Mouse (Mus musculus) Patski (cell line): ENCODE results near the gene 9530003J23Rik. TPM values are rescaled to one million over a fixed set of nuclear protein-coding genes. Genes with fewer than 3 reads are reported as not detected.
"Not testable (repeated sequence)": the region's sequence is repeated elsewhere in the genome, so short reads cannot be mapped to it uniquely, and the experiment has no call there.

Source experiments
- ATAC-seq: fragments of 100-300 bp; one replicate; pipeline ENCODE4 v1.8.0; 2021
- CTCF ChIA-PET: fragments of 350-600 bp; sonication (Branson Sonifier 250); formaldehyde crosslinking; loops from one replicate; lab custom pipeline; 2022; ENCODE audit warnings: inconsistent platforms; lab: Charles Lee
- POLR2A ChIA-PET: fragments of 350-600 bp; sonication (Branson Sonifier 250); formaldehyde crosslinking; loops from one replicate; lab custom pipeline; 2022; ENCODE audit warnings: antibody characterized with exemption, inconsistent platforms; lab: Charles Lee
- DNase-seq: peaks from one replicate; pipeline ENCODE4 v3.0.0-alpha.2; 2011; ENCODE audit warnings: low read depth, low spot score
- H3K27me3 ChIP-seq: fragments of 371-371 bp; one replicate; pipeline ENCODE4 v1.5.1; 2021
- CTCF ChIP-seq: fragments of 100-300 bp; IDR thresholded peaks from one replicate; pipeline ENCODE4 v1.5.1; 2021
- in situ Hi-C: fragments of 300-500 bp; cut with MboI; formaldehyde crosslinking; loops from 3 replicates; pipeline ENCODE4 v1.11.1; 2018; ENCODE audit warnings: low pct_unique_long_range_greater_than_20kb, mixed read lengths
- polyA plus RNA-seq: library from polyadenylated mRNA; unstranded; gene quantifications from one replicate; pipeline ENCODE4 v1.2.3, GENCODE M21; 2021

The 9530003J23Rik gene
- polyA plus RNA-seq, 1 experiment from 2014 or later, result 0.12 TPM

DNA sequence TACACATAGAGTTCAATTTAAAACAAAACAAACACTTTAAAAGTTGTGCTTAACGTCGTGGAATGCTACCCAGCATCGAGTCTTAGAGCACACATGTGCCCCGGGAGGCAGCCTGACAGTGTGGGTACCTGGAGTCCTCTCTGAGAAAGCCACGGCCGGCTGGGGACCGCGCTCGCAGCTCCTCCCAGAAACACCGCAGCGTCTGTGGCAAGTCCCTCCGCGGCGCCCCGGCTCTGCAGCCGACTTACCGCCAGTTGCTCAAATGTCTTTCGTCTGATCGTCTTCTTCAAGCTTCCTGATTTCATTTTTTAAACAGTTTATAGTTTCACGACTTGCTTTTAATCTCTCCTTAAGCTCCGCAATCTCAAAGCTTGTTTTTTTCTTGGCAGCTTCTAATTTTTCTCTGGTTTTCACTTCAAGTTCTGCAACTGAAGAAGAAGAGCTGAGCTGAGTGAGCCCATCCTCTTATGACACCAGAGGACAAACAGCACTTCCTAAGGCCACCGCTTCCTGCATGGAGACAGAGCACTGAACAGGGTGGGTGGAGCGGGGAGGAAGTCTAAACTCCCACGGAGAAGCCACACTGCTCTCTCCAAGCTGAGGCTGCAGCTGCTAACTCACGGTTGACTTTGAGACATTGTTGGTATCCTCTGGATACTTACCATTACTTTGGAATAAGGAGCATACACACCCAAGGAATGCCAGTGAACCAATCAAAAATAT is 22.9 kb downstream of the 9530003J23Rik start:
- DNase-seq, result no peak
- no peaks in the 10 kb centered on the region for H3K27me3 ChIP-seq
- ChIA-PET CTCF (interaction anchor here (0.8 to 2.8 kb wide), 7 partner anchors 11 to 210 kb away, joined by 3 to 8 read pairs (median 4); no protein-coding TSS in a partner anchor), POLR2A (no interaction called here)
- ATAC-seq, result no peak
- no peak for TF ChIP-seq CTCF
- in situ Hi-C loops, result loop anchor here (25.0 kb wide), 1 partner anchor 278 kb away; no protein-coding TSS in a partner anchor

DNA sequence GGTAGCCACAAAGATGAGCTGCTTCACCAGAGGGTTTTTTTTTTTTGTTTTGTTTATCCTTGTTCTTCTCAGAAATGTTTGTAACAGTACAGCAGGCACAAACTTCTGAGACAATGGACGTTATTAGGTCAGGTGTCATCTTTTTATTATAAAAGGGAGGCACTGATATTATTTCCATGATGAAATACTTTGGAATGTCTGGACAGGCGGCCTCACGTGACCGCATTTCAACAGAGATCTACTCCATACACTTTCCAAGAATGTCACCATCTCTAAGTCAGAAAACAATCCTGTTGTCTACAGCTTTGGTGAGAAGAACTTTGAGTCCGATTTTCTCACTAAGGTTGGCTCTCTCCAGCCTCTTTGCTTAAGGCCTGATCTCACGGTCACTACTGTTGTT is 27.5 kb downstream of the 9530003J23Rik start:
- in situ Hi-C loops, result loop anchor here (5.0 to 25.0 kb wide), 2 partner anchors 154 to 274 kb away; no protein-coding TSS in a partner anchor
- no peak for ATAC-seq
- CTCF ChIA-PET, result interaction anchor here (1.0 to 2.7 kb wide), 3 partner anchors 133 to 156 kb away, joined by 4 to 7 read pairs (median 5); no protein-coding TSS in a partner anchor

DNA sequence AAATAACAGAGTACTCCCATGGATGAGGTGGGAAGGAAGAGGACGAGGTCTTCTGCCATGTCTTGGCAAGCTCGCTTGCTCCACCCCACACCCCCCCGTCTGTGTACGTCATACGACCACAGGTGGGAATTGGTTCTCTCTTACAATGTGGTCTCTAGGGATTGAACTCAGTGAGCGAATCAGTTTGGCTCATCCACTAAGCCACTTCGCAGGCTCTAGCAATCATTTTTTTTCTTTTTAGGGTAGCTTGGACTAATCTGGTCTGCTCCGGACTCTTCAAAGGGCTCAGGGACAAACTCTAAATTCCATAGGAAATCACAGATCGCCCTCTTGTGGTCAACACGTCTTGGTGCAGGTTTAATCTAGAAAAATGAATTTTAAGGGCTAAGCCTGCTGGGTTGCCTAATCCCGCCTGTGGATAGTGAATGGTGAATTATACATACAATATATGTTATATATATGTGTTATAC is 29.0 kb downstream of the 9530003J23Rik start:
- TF ChIP-seq CTCF, result peak; percentile 74
- no peaks in the 10 kb centered on the region for H3K27me3 ChIP-seq
- DNase-seq (no peak), ATAC-seq (peak; percentile 35)
- ChIA-PET POLR2A (no interaction called here), CTCF (interaction anchor here (0.8 to 2.7 kb wide), 3 partner anchors 141 to 161 kb away, joined by 3 to 5 read pairs (median 4); no protein-coding TSS in a partner anchor)
- in situ Hi-C loops, result loop anchor here (25.0 kb wide), 1 partner anchor 272 kb away; no protein-coding TSS in a partner anchor

More for the DNA sequence above, 27.5 kb downstream of the 9530003J23Rik start:
- H3K27me3 ChIP-seq, result no peaks in the 10 kb centered on the region
- POLR2A ChIA-PET, result no interaction called here
- no peak for DNase-seq
- no peak for TF ChIP-seq CTCF

DNA sequence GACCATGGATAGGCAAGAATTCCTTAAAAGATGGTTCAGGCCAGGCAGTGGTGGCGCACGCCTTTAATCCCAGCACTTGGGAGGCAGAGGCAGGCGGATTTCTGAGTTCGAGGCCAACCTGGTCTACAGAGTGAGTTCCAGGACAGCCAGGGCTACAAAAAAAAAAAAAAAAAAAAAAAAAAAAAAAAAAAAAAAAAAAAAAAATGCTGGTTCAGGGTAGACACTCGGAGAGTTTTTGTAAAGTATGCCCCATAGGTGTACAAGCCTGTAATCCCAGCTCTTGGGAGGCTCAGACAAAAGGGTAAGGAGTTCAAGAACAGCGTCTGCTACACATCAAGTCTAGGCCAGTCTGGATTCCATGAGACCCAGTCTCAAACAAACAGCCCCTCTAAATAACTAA is 29.7 kb downstream of the 9530003J23Rik start:
- H3K27me3 ChIP-seq, ATAC-seq, POLR2A ChIA-PET, DNase-seq: not testable (repeated sequence)
- in situ Hi-C loops, result loop anchor here (25.0 kb wide), 1 partner anchor 271 kb away; no protein-coding TSS in a partner anchor
- CTCF ChIA-PET, result interaction anchor here (0.8 to 1.2 kb wide), 3 partner anchors 123 to 161 kb away, joined by 3 to 4 read pairs (median 3); no protein-coding TSS in a partner anchor

DNA sequence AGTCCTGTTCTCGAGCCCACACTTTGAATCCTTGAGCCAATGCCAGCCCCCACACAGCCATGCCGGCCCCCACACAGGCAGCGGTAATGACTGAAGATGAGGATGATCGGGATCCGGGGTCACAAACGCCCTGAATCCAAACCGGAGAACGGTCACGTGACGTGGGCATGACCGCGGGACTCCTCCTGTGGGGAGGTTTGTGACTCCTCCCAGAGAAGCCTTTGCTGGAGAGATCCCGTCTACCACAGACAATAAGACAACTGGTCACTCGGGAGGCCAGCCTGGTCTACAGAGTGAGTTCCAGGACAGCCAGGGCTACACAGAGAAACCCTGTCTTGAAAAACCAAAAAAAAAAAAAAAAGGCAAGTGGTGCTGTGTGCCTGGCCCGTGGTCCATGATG is 30.3 kb downstream of the 9530003J23Rik start:
- in situ Hi-C loops, result loop anchor here (25.0 kb wide), 1 partner anchor 271 kb away; no protein-coding TSS in a partner anchor
- no peak for DNase-seq
- H3K27me3 ChIP-seq, result no peaks in the 10 kb centered on the region
- TF ChIP-seq CTCF, result no peak
- ChIA-PET POLR2A (no interaction called here), CTCF (interaction anchor here (1.1 to 1.2 kb wide), 2 partner anchors 123 to 143 kb away, joined by 3 read pairs; no protein-coding TSS in a partner anchor)
- no peak for ATAC-seq

DNA sequence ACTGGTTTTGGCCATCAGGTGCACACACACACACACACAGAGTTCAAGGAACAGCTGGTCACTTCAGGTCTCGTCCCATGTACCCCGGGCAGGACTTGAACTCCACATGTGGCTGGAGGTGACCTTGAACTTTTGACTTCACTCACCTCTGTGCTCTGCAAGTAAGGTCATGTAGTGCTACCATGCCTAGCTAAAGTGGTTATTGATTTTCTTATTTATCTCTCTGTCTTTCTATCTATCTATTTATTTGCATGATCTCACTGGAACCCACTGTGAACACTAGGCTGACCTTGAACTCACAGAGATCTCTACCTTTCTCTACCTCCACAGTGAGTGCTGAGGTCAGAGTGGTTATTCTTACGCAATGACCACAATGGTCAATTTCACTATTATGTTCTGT is 32.4 kb downstream of the 9530003J23Rik start:
- ChIA-PET POLR2A (interaction anchor here (1.2 kb wide), 1 partner anchor 158 kb away, joined by 4 read pairs; no protein-coding TSS in a partner anchor), CTCF (interaction anchor here (1.1 to 2.8 kb wide), 3 partner anchors 11 to 143 kb away, joined by 4 to 9 read pairs (median 4); partner anchors contain the start of gene Cct2)
- no peaks in the 10 kb centered on the region for H3K27me3 ChIP-seq
- DNase-seq (no peak), ATAC-seq (no peak)
- TF ChIP-seq CTCF, result no peak
- in situ Hi-C loops, result loop anchor here (25.0 kb wide), 1 partner anchor 269 kb away; no protein-coding TSS in a partner anchor

DNA sequence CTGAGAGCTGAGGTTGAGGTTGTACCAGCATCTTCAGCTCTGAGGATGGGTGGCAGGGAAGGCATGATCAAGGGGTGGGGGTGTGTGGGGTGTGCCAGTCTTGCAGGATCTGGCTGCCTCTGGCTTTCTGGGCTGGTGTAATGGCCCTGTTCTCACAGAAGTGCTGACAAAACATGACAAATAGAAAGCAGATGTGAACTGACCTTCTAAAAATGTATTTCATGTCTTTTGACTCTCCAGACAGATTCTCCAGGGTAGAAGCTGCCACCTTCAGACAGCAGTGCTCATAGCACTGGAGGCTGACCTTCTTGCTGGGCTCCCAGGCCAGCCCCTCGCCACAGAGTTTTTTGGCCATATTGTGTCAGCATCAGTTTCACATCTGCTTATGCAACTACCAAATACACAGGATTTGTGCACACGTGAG is 34.9 kb downstream of the 9530003J23Rik start:
- no peak for TF ChIP-seq CTCF
- in situ Hi-C loops, result loop anchor here (25.0 kb wide), 1 partner anchor 266 kb away; no protein-coding TSS in a partner anchor
- ATAC-seq (no peak), DNase-seq (no peak)
- H3K27me3 ChIP-seq, result no peaks in the 10 kb centered on the region
- CTCF ChIA-PET, result interaction anchor here (1.4 to 2.8 kb wide), 3 partner anchors 12 to 19 kb away, joined by 5 to 9 read pairs (median 5); no protein-coding TSS in a partner anchor
- POLR2A ChIA-PET, result no interaction called here

DNA sequence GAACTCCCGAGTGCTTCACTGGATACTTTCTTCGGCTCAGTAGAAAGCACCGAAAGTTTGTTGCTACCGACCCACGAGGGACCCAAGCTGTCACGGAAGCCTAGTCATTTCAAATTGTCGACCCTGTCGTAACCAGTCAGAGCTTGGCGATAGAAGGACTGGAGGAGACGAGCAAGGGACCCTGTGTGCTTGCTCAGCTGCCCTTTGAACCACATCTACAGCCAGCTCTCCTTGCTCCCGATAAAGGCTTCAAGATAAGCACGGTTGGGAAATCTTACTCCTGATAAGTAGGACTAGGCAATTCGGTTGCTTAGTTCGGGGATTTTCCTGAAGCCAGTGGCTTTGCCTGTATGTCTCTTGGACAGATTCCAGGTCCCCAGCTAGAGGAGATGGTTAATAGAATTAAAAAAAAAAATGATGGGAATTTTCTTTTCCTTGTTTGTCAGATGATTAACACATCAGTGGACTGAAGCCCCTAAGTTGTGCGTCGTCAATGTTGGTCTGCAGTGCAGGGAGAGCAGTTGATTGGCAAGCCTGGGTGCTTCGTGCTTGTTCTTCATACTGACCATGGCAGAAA is 35.4 kb downstream of the 9530003J23Rik start:
- ATAC-seq (no peak), DNase-seq (no peak)
- CTCF ChIA-PET, result interaction anchor here (1.4 kb wide), 2 partner anchors 18 to 43 kb away, joined by 3 to 5 read pairs; no protein-coding TSS in a partner anchor
- POLR2A ChIA-PET, result no interaction called here
- in situ Hi-C loops, result loop anchor here (25.0 kb wide), 1 partner anchor 266 kb away; no protein-coding TSS in a partner anchor
- no peak for TF ChIP-seq CTCF
- no peaks in the 10 kb centered on the region for H3K27me3 ChIP-seq

DNA sequence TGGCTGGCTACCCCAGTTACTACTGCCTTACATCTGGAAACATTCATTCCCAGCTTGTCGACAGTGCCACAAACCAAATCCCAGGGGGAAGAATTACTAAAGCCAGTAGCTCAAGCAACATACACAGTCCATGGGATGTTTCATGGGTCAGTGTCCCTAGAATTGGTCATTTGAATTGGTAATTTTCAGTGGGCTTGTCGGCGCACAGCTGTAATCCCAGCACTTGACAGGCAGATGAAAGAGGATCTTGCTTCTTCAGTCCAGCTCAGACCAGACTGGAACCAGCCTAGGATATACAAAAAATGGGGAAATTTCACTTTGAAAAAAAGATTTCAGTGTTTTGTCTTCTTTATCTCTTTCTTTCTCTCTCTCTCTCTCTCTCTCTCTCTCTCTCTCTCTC is 38.8 kb downstream of the 9530003J23Rik start:
- POLR2A ChIA-PET, result no interaction called here
- in situ Hi-C loops, result loop anchor here (25.0 kb wide), 1 partner anchor 262 kb away; no protein-coding TSS in a partner anchor
- DNase-seq (no peak), ATAC-seq (no peak)
- no peaks in the 10 kb centered on the region for H3K27me3 ChIP-seq
- CTCF ChIA-PET, result no interaction called here
- no peak for TF ChIP-seq CTCF

DNA sequence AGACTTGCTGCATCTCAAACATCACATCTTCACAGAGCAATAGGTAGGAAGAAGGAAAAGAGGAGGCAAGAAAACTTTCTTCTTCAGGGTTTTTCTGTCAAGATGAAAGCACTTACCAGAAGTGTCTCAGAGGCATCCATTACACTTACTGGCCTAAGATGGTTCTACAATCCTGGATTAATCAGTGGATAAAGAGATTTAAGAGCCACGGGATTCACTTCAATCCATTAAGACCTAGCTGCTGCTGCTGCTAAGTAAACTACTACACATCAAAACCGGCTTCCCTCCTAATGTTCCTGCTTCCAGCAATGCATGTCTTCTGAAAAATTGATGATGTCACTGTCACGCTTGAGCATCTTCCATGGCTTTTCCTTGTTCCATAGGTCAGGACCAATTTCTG is 41.8 kb downstream of the 9530003J23Rik start:
- in situ Hi-C loops, result no loop called here
- ATAC-seq, result no peak
- TF ChIP-seq CTCF, result no peak
- CTCF ChIA-PET, result no interaction called here
- H3K27me3 ChIP-seq, result no peaks in the 10 kb centered on the region
- POLR2A ChIA-PET, result no interaction called here
- no peak for DNase-seq
